Mouse (Mus musculus) layer of hippocampus, postnatal 10 days (tissue): ENCODE measurements around the gene Dnajb13. TPM values are rescaled to one million over a fixed set of nuclear protein-coding genes. Genes with fewer than 3 reads are reported as not detected.
"Not testable (repeated sequence)": the region's sequence is repeated elsewhere in the genome, so short reads cannot be mapped to it uniquely, and the experiment has no call there.

Experiments
- DNase-seq, 2 experiments: peaks; one replicate each; pipeline ENCODE4 v3.0.0; 2021; ENCODE audit warnings: low spot score in 2 of 2
- total RNA-seq, 2 experiments: library from RNA; stranded (reverse); gene quantifications; 2 replicates each; pipeline ENCODE4 v1.2.3; 2021

Dnajb13 gene
- total RNA-seq, 2 experiments from 2014 or later, result 0.50 to 0.87 TPM

- no peak for DNase-seq
Observed at GRCm38 (mm10) chr7:100492391-100493116, 22.2 kb downstream of the Dnajb13 start.

DNA sequence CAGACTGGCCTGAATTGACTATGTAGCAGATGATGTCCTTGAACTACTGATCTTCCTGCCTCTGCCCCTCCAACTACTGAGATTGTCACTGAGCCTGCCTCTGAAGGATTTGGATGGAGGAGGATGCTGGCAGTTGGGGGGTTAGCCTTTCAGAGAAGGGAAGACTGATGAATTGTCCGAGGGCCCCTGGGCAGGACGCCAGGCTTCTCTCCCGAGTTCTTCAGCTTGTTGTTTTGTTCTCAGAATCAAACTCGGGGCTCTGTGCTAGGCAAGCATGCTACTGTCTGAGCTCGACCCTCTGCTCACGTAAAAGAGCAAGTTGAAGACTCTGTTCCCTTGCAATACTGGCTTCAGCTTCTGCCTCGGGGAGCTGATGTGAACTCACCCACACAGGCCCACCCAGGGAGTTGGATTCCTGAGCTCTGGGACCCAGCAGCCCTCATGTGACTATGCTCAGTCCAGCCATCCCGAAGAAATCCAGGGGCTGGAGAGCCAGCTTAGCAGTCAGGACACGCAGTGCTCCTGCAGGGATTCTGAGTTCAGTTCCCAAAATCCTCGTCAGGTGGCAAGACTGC lies 26.2 kb downstream of the Dnajb13 start:
- DNase-seq, result peak; percentile 53 to 56

DNA sequence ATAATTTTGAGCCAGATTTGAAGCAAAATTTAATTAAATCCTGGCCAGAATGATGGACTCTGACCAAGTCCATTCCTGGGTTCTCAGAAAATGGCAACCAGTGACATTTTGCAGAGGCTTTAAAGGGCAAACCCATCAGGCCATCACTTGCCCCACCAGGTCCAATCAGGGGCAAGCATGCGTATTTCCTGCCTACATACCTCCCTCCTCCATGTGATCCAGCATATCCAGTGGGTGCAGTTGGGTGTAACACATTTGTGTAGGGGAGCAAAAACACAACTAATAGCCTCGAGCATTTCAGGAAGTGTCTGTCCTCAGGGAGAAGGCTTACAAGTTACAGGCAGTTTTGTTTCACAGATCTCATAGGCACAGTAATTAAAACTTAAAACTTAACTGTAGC lies 27.5 kb downstream of the Dnajb13 start:
- DNase-seq, result no peak

GRCm38 (mm10) chr7:100484493-100484892 lies 30.3 kb downstream of the Dnajb13 start:
- no peak for DNase-seq

DNA sequence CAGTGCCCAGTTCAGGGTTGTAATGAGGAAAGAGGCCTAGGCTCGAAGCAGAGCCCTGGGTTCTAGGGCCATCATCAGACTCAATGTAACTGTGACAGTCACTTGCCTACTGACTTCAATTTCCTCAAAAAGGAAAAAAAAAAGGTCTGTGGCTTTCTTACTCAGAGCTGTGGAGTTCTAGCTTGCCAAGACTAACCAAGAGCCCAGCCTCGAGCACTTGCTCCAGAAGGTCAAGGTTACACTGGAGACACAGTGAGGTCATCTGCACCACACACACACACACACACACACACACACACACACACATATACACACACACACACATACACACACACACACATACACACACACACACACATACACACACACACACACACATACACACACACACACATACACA lies 32.7 kb downstream of the Dnajb13 start:
- not testable (repeated sequence) for DNase-seq

- DNase-seq, result no peak
Observed at GRCm38 (mm10) chr7:100480175-100480574, 34.6 kb downstream of the Dnajb13 start.

DNA sequence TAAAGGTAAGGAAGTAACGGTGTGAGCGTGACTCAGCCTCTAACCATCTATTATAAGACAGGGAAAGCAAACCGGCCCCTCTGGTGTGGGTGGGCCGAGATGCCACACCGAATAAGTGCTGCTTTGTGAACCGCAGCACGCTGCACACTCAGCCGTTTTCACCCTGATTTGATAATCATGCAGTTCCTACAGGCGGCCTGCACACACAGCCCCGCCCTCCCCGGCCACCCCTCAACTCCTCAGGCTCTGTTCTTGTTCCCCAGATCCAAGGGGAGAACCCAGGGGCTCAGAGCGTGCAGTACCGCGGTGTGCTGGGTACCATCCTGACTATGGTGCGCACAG lies 35.0 kb downstream of the Dnajb13 start:
- no peak for DNase-seq

GRCm38 (mm10) chr7:100479100-100479822 lies 35.5 kb downstream of the Dnajb13 start:
- DNase-seq, result no peak

GRCm38 (mm10) chr7:100474680-100475079 lies 40.1 kb downstream of the Dnajb13 start:
- DNase-seq, result no peak

DNA sequence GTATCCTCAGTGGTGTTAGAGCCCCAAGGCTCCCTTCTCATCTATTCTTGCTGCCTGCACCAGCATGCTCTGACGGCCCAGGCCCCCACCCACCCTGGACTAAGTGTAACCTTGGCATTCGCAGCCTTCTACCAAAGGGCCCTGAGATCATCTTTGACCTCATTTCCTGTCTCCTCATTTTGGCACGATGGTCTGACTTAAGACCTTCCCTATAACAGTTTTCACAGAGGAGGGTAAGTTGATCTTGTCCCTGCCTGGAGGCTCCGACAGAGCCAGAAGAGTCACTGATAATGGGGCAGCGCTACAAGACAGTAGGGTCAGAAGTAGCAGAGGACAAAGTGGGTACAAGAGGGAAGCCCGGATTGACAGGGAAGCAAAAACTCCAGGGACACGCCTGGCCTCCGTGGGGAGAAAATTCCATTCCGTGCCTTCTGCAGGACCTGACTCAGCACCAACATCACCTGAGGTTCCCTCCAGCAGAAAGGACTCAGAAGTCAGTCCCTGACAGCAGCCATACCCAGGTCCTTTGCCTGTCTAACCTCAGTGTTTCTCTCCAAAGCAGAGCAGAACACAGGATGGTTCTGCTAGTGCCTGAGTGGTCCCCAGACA lies 40.8 kb downstream of the Dnajb13 start:
- DNase-seq, result no peak

DNA sequence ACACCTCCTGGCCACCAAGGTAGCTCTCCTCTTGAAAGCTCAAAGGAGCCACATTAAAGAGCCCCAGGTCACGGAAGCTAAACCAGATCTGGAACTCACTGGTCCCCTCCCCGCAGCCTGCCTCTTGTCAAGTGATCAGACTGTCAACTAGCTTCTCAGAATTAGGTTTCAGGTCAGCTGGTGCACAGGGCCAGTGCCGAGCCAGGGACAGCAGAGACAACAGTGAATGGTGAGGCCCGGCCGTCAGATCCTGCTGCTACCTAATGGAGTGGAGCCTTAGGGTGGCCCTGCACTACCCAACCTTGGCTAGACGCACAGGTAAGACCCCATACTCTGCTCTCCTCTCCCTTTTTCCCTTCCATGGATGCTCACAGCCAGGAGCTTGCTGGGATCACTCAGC lies 42.0 kb downstream of the Dnajb13 start, which contains the start of gene Ucp3:
Gene Ucp3, plus strand, starts transcription at position 214 of the 400 bp plus-strand sequence.
- DNase-seq, result no peak

DNA sequence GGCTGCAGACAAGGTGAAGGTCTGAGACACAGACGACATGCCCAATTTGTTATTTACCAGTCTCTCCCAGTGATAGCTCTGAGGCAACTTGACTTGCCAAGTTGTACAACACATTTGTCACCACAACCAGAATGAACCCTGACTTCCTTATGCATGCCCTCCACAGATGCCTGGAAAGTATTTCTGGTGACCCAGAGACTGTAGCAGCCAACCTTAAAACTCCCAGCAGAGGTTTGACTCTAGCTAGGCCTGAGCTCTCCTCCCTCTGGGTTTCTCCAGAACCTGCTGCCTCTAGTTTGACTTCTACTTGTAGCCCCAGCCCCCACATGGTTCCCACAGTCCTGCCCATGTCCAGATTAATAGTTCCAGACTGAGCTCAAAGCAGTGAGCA lies 43.4 kb downstream of the Dnajb13 start:
- DNase-seq, result no peak

- no peak for DNase-seq
Observed at GRCm38 (mm10) chr7:100470796-100471406, 43.9 kb downstream of the Dnajb13 start.

DNA sequence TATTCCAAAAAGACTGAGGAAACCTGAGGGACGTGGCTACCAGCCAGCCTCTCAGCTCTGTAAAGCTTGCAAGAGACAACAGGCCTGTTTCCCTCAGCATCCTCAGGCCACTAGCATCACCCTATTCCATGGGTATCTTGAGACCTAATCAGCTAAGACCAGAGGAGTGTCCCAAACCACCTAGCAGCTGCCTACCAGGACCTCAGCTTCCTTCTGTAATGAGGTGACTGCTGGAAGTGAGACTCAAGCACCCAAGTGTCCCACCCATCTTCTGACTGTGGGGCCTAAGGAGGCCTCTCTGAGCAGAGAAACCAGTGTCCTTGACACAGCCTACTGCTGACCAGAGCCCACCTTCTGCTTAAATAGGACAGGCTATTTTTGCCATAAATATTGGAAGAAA lies 45.3 kb downstream of the Dnajb13 start:
- DNase-seq, result no peak

- DNase-seq, result no peak
Observed at GRCm38 (mm10) chr7:100468761-100469160, 46.0 kb downstream of the Dnajb13 start.

- DNase-seq, result no peak
Observed at GRCm38 (mm10) chr7:100466781-100467510, 47.8 kb downstream of the Dnajb13 start.

DNA sequence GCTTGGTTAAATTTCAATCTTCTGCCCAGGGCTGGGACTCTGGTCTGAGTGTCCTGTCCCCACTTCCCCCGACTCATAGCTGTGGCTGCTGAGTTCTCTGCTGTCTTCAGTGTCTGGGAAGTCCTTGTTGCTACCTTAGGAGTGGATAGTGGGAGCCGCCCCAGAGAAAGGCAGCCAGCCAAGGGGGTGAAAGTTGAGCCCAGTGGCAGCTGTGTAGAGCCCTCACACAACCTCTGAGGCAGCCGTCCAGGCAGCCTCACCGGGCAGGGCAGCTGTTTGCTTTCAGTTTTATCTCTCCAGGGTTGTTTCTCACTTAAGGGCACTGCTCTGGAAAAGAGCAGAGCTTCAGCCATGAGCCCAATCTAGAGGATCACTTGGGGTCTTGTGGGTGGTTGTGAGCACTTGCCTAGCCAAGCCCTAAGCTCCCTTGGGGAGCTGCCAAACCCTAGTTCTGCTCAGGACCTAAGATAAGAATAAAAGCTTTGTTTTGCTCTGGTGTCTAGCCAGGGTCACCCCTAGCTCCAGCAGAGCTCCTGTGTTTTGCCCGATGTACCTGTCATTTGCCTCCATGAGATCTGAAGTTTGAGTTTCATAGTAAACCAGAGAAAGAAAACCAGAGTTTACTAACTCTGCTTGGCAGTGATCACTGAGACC lies 49.0 kb downstream of the Dnajb13 start:
- peak; percentile 41 to 49 for DNase-seq

DNA sequence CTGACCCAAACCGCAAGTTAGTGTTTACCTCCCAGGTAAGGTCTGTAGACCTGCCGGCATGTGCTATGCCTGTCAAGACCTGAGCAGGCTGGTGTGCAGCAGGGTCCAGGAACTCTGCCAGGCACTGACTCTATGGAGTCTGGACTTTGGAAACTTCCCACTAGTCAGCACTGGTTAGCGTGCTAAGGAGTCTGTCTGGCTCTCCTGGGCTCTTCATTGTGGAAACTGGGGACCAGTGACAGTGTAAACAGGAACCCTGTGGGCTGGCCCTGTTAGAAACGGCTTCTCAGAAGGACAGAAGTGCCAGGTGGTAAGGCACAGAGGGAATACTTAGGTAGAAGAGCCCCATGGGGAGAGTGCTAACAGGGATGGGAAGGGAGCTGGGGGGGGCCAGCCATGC lies 49.5 kb downstream of the Dnajb13 start:
- DNase-seq, result no peak

DNA sequence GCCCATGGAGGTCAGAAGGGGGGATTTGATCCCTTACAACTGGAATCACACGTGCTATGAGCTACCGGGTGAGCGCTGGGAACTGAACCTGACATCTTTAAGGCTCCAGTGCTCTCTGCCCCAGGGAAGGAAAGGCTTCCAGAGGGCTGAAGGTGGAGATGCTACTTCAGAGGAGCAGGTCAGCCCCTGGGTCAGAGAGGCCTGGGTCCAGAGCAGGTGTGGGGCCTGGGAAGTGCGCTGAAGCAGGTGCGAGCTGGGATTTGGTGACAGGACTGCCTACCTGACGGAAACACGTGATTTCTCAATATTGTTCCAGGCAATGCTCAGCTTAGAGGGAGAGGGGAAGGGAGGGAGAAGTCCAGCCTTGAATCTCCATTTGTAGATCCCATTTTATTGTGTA lies 50.5 kb downstream of the Dnajb13 start:
- DNase-seq, result no peak

DNA sequence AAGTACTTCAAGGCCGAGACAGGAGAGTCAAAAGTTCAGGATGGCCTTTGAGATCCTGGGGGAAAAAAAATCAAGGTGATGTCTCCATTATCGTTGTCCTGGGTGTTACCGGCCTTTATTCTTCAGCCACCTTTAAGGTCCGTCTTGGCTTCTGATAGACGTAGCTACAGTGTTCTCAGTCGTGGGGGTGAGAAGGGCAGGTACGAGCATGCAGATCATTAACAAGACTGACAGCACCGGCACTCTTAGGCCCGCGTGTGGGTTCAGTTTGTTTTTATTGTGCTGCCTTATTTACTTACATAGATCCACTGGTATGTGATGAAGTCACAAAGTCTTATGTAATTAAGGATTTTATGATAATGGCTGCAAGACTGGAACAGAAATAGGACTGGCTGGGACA lies 51.0 kb downstream of the Dnajb13 start:
- no peak for DNase-seq
